Mouse (Mus musculus): ENCODE data around the gene Sept14. TPM values are rescaled to one million over a fixed set of nuclear protein-coding genes. Genes with fewer than 3 reads are reported as not detected.

Sept14 gene
- polyA plus RNA-seq, 1 experiment from 2014 or later: not detected

GRCm38 (mm10) chr5:129664090-129664489, 44.2 kb downstream of the Sept14 start:
- WGBS: 93% methylated on average over 5 of the region's 5 CpGs
- DNase-seq (ENCODE audit: low spot score): no peak

GRCm38 (mm10) chr5:129657931-129658330, 50.4 kb downstream of the Sept14 start:
- Histone ChIP-seq H3K9me3 (replicated peaks) (no peaks in the 10 kb centered on the region), H3K27me3 (ENCODE audit: low read depth, poor library complexity, severe bottlenecking) (no peaks in the 10 kb centered on the region), H3K4me1 (no peaks in the 10 kb centered on the region), H3K4me3 (no peak overlapping the region), H3K27ac (no peak overlapping the region), H3K36me3 (peaks cover 68% of the 10 kb centered on the region)
- no peak for DNase-seq (ENCODE audit: low spot score)
- WGBS: 95% methylated on average over 15 of the region's 15 CpGs

More at GRCm38 (mm10) chr5:129664090-129664489, 44.2 kb downstream of the Sept14 start:
- Histone ChIP-seq H3K4me3 (no peak overlapping the region), H3K27ac (no peak overlapping the region), H3K9me3 (replicated peaks) (no peaks in the 10 kb centered on the region), H3K4me1 (peaks cover 5% of the 10 kb centered on the region), H3K27me3 (ENCODE audit: low read depth, poor library complexity, severe bottlenecking) (no peaks in the 10 kb centered on the region), H3K36me3 (peaks cover 20% of the 10 kb centered on the region)

GRCm38 (mm10) chr5:129657016-129657415, 51.3 kb downstream of the Sept14 start:
- no peaks in the 10 kb centered on the region for H3K9me3 ChIP-seq (replicated peaks)
- peaks cover 68% of the 10 kb centered on the region for H3K36me3 ChIP-seq
- H3K27ac ChIP-seq: no peak overlapping the region
- 98% methylated on average over 10 of the region's 10 CpGs for WGBS
- H3K4me1 ChIP-seq: no peaks in the 10 kb centered on the region
- DNase-seq (ENCODE audit: low spot score): no peak
- no peaks in the 10 kb centered on the region for H3K27me3 ChIP-seq (ENCODE audit: low read depth, poor library complexity, severe bottlenecking)
- H3K4me3 ChIP-seq: no peak overlapping the region

- H3K9me3 ChIP-seq (replicated peaks): no peaks in the 10 kb centered on the region
- 93% methylated on average over 5 of the region's 5 CpGs for WGBS
- H3K27me3 ChIP-seq (ENCODE audit: low read depth, poor library complexity, severe bottlenecking): no peaks in the 10 kb centered on the region
- H3K27ac ChIP-seq: no peak overlapping the region
- no peak for DNase-seq (ENCODE audit: low spot score)
- H3K36me3 ChIP-seq: peaks cover 18% of the 10 kb centered on the region
- no peaks in the 10 kb centered on the region for H3K4me1 ChIP-seq
- H3K4me3 ChIP-seq: no peak overlapping the region
These were observed 57.5 kb downstream of the Sept14 start for GRCm38 (mm10) chr5:129650858-129651257.

Other genes starting within 250 kb of the Sept14 start
- gene Sfswap, start 207.3 kb downstream of the Sept14 start, polyA plus RNA-seq (2016; fragmentation: Nextera tagmentation; extraction: Ambion mirVana): 54.4 and 57.5 TPM in 2 replicates
- 1.4 and 1.5 TPM in 2 replicates for gene Mmp17, start 124.3 kb downstream of the Sept14 start, polyA plus RNA-seq (2016; fragmentation: Nextera tagmentation; extraction: Ambion mirVana)
- 5.9 and 7.0 TPM in 2 replicates for gene Zfp11, start 38.4 kb downstream of the Sept14 start, polyA plus RNA-seq (2016; fragmentation: Nextera tagmentation; extraction: Ambion mirVana)
- gene Mrps17, start 7.0 kb upstream of the Sept14 start, polyA plus RNA-seq (2016; fragmentation: Nextera tagmentation; extraction: Ambion mirVana): 187 and 191 TPM in 2 replicates
- 59.6 and 75.0 TPM in 2 replicates for gene Nipsnap2, start 16.6 kb upstream of the Sept14 start, polyA plus RNA-seq (2016; fragmentation: Nextera tagmentation; extraction: Ambion mirVana)
- gene Psph, start 78.9 kb upstream of the Sept14 start, polyA plus RNA-seq (2016; fragmentation: Nextera tagmentation; extraction: Ambion mirVana): 33.8 and 34.0 TPM in 2 replicates
- gene Sumf2, start 138.5 kb upstream of the Sept14 start, polyA plus RNA-seq (2016; fragmentation: Nextera tagmentation; extraction: Ambion mirVana): 36.8 and 43.5 TPM in 2 replicates
- gene Chchd2, start 179.0 kb upstream of the Sept14 start, polyA plus RNA-seq (2016; fragmentation: Nextera tagmentation; extraction: Ambion mirVana): 1,262 and 1,296 TPM in 2 replicates
- 10.1 and 12.2 TPM in 2 replicates for gene Zbed5, start 187.2 kb upstream of the Sept14 start, polyA plus RNA-seq (2016; fragmentation: Nextera tagmentation; extraction: Ambion mirVana)
- 0.20 and 0.31 TPM in 2 replicates for gene Phkg1, start 190.0 kb upstream of the Sept14 start, polyA plus RNA-seq (2016; fragmentation: Nextera tagmentation; extraction: Ambion mirVana)
- gene Nupr1l, start 200.0 kb upstream of the Sept14 start, polyA plus RNA-seq (2016; fragmentation: Nextera tagmentation; extraction: Ambion mirVana): 2.7 and 4.5 TPM in 2 replicates
- gene Vkorc1l1, start 233.5 kb upstream of the Sept14 start, polyA plus RNA-seq (2016; fragmentation: Nextera tagmentation; extraction: Ambion mirVana): 34.4 and 36.7 TPM in 2 replicates

All from limb, embryonic 10.5 days (tissue).